In genomic region chr2:39340406-39340805, GRCm38 (mm10) we compare ENCODE assay signal across 17 mouse cellular contexts.
"Had no signal": no experiment of that assay in that cellular context is flagged by ENCODE, and none has a peak within 500 bp of the region (broad histone marks: within the 10 kb centered on the region; RNA-seq: fewer than 3 reads in every experiment).

No protein-coding gene starts in this region.

- H3K9me3 ChIP-seq: liver, embryonic 13.5 days; neural tube, embryonic 12.5 days; neural tube, embryonic 15.5 days; stomach, embryonic 15.5 days had no signal

- DNase-seq: kidney, adult 9 months; kidney, postnatal 10 days; kidney, postnatal 36 days; layer of hippocampus, postnatal 36 days; liver, embryonic 13.5 days; lung, adult 2 months; lung, postnatal 14 days; lung, postnatal 4 days; midbrain, embryonic 14.5 days; right cerebral cortex, postnatal 25 days; spleen, adult 18-20 months; thymus, postnatal 25 days had no signal

- H3K27me3 ChIP-seq: liver, embryonic 13.5 days; neural tube, embryonic 12.5 days; neural tube, embryonic 15.5 days; stomach, embryonic 15.5 days had no signal

- H3K36me3 ChIP-seq: liver, embryonic 13.5 days; neural tube, embryonic 12.5 days; neural tube, embryonic 15.5 days; stomach, embryonic 15.5 days had no signal

- H3K9ac ChIP-seq: liver, embryonic 13.5 days; neural tube, embryonic 12.5 days; neural tube, embryonic 15.5 days; stomach, embryonic 15.5 days had no signal

- ATAC-seq: intestine, postnatal 0 days had no signal

- H3K4me3 ChIP-seq: left cerebral cortex, adult 2 months; liver, embryonic 13.5 days; neural tube, embryonic 12.5 days; neural tube, embryonic 15.5 days; stomach, embryonic 15.5 days had no signal

- H3K27ac ChIP-seq: left cerebral cortex, adult 2 months; liver, embryonic 13.5 days; neural tube, embryonic 12.5 days; neural tube, embryonic 15.5 days; stomach, embryonic 15.5 days had no signal

- H3K4me1 ChIP-seq: liver, embryonic 13.5 days; neural tube, embryonic 12.5 days; neural tube, embryonic 15.5 days; stomach, embryonic 15.5 days had no signal

- H3K4me2 ChIP-seq: liver, embryonic 13.5 days; neural tube, embryonic 12.5 days; neural tube, embryonic 15.5 days; stomach, embryonic 15.5 days had no signal
